Mouse (Mus musculus): ENCODE results near the gene Hist1h1d.
"Not testable (repeated sequence)": the region's sequence is repeated elsewhere in the genome, so short reads cannot be mapped to it uniquely, and the experiment has no call there.

The Hist1h1d gene

GRCm38 (mm10) chr13:23530181-23530900 is 22.7 kb upstream of the Hist1h1d start:
- DNase-seq (ENCODE audit: low read depth, low spot score) = no peak

GRCm38 (mm10) chr13:23530901-23531875 is 21.9 kb upstream of the Hist1h1d start, which contains the start of gene Hist1h4h:
Gene Hist1h4h, plus strand, starts transcription at chr13:23531050.
- peak; percentile 97 for DNase-seq (ENCODE audit: low read depth, low spot score)

- DNase-seq (ENCODE audit: low read depth, low spot score) = no peak
Observed at GRCm38 (mm10) chr13:23532262-23533075, 20.6 kb upstream of the Hist1h1d start.

- peak; percentile 93 for DNase-seq (ENCODE audit: low read depth, low spot score)
Observed at GRCm38 (mm10) chr13:23533560-23534367, 19.3 kb upstream of the Hist1h1d start, which contains the start of gene Hist1h2af. Gene Hist1h2af, plus strand, starts transcription at chr13:23533906.

GRCm38 (mm10) chr13:23534368-23535131 is 18.5 kb upstream of the Hist1h1d start:
- DNase-seq (ENCODE audit: low read depth, low spot score) = peak; percentile 66

GRCm38 (mm10) chr13:23535137-23536075 is 17.7 kb upstream of the Hist1h1d start, which contains the start of gene Hist1h3g:
Gene Hist1h3g, plus strand, starts transcription at chr13:23535422.
- peak; percentile 96 for DNase-seq (ENCODE audit: low read depth, low spot score)

GRCm38 (mm10) chr13:23536076-23536822 is 16.8 kb upstream of the Hist1h1d start:
- DNase-seq (ENCODE audit: low read depth, low spot score) = no peak

- no peak for DNase-seq (ENCODE audit: low read depth, low spot score)
Observed at GRCm38 (mm10) chr13:23537006-23537710, 15.9 kb upstream of the Hist1h1d start.

GRCm38 (mm10) chr13:23538249-23538648 is 14.8 kb upstream of the Hist1h1d start:
- DNase-seq (ENCODE audit: low read depth, low spot score) = no peak

GRCm38 (mm10) chr13:23539821-23540220 is 13.2 kb upstream of the Hist1h1d start:
- DNase-seq (ENCODE audit: low read depth, low spot score) = not testable (repeated sequence)

GRCm38 (mm10) chr13:23541497-23541896 is 11.6 kb upstream of the Hist1h1d start:
- DNase-seq (ENCODE audit: low read depth, low spot score) = no peak

- not testable (repeated sequence) for DNase-seq (ENCODE audit: low read depth, low spot score)
Observed at GRCm38 (mm10) chr13:23542225-23542980, 10.7 kb upstream of the Hist1h1d start.

- DNase-seq (ENCODE audit: low read depth, low spot score) = peak; percentile 98
Observed at GRCm38 (mm10) chr13:23542999-23543607, 10.0 kb upstream of the Hist1h1d start, which contains the start of gene Hist1h2bh. Gene Hist1h2bh, minus strand, starts transcription at chr13:23543392.

GRCm38 (mm10) chr13:23543965-23544786 is 8.9 kb upstream of the Hist1h1d start, which contains the start of gene Hist1h3f:
Gene Hist1h3f, plus strand, starts transcription at chr13:23544052.
- DNase-seq (ENCODE audit: low read depth, low spot score) = peak; percentile 98

- DNase-seq (ENCODE audit: low read depth, low spot score) = not testable (repeated sequence)
Observed at GRCm38 (mm10) chr13:23544787-23545120, 8.3 kb upstream of the Hist1h1d start.

All from telencephalon, adult 2 months (tissue).